Comparison of ENCODE assay signal across 12 mouse cellular contexts in genomic region chr9:68809536-68809935, GRCm38 (mm10).
"Had no signal": no experiment of that assay in that cellular context is flagged by ENCODE, and none has a peak within 500 bp of the region (broad histone marks: within the 10 kb centered on the region; RNA-seq: fewer than 3 reads in every experiment).

No protein-coding gene starts in this region.

- DNase-seq: gastrocnemius, postnatal 14 days; gastrocnemius, postnatal 36 days; heart, postnatal 10 days; kidney, adult 11 months; kidney, adult 2 months; kidney, adult 9 months; kidney, postnatal 14 days; kidney, postnatal 36 days; layer of hippocampus, adult 9-11 months; layer of hippocampus, postnatal 36 days; left cerebral cortex, postnatal 4 days; liver, embryonic 13.5 days had no signal
